Mouse (Mus musculus): ENCODE measurements around the gene Hist1h1c. TPM values are rescaled to one million over a fixed set of nuclear protein-coding genes. Genes with fewer than 3 reads are reported as not detected.

The Hist1h1c gene
- polyA plus RNA-seq, 1 experiment from 2014 or later, result 16.7 TPM

DNA sequence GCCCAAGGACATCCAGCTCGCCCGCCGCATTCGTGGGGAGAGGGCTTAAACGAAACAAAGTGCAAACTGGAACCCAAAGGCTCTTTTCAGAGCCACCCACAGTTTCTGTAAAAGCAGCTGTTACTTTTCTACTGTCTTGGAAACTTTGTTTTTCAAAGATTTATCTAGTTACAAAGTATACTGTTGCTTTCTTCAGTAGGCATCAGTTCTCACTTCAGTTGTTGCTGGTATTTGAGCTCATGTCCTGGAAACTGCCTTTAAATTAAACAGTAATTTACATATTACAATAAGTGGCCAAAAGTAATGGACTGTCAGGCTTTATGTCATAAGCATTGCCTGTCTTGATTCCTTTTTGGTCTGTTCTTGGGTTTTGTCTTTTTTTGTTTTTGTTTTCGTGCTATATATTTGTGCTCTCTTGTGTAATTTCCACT, 14.1 kb downstream of the Hist1h1c start:
- no peak for ATAC-seq (ENCODE audit: low FRiP score)
- peak overlapping the region; percentile 30 for H3K4me3 ChIP-seq (ENCODE audit: low read depth, low read length)
- H3K27me3 ChIP-seq (ENCODE audit: control insufficient read depth, insufficient read depth, low read length), result no peaks in the 10 kb centered on the region
- no peaks in the 10 kb centered on the region for H3K36me3 ChIP-seq (ENCODE audit: control insufficient read depth, insufficient read depth, low read length)
- peak overlapping the region; percentile 65 for H3K9ac ChIP-seq (ENCODE audit: low read depth, low read length)
- H3K27ac ChIP-seq (ENCODE audit: low read depth, low read length), result peak overlapping the region; percentile 72
- no peaks in the 10 kb centered on the region for H3K9me3 ChIP-seq (ENCODE audit: control insufficient read depth, low read length)
- peak; percentile 40 for DNase-seq (ENCODE audit: low spot score)
- WGBS, result 2% methylated on average over 6 of the region's 6 CpGs
- peaks cover 7% of the 10 kb centered on the region; the same call in 1 of the 2 replicates for H3K4me1 ChIP-seq (replicated peaks; ENCODE audit: control insufficient read depth, insufficient read depth, low read length)
- peak overlapping the region; percentile 39 for H3K4me2 ChIP-seq (replicated peaks; ENCODE audit: low read depth, low read length)

DNA sequence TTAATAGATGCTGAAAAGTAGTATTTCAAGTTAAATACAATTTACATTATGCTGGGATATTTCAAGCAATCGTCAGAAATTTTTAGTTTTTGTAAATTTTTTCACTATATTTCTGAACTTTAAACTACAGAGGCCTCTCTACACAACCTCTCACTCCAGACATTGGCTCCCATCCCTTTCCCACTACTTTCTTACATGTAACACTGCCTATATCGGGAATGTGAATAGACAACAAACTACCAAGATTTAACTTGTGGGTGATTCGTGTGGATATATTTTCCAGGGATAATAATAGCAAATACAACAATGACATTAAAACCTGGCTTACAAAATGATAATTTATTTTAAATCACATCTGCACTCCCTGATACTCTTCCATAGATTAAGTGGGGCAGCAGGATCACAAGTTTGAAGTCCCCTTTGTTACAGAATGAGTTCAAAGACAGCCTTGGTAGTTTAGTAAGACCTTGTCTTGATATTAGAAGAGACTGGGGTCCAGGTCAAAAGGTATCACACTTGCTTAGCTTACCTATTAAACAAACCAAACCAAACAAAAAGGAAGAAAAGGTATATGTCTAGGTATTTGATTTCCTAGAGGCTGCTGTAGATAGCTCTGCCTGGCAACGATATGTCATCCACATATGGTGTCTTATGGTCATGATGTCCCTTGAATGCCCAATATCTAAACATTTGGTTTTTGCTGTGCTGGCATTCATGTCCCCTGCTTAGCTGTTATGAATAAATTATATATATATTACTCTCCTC, 14.9 kb downstream of the Hist1h1c start:
- Histone ChIP-seq H3K36me3 (ENCODE audit: control insufficient read depth, insufficient read depth, low read length) (no peaks in the 10 kb centered on the region), H3K9me3 (ENCODE audit: control insufficient read depth, low read length) (no peaks in the 10 kb centered on the region), H3K4me2 (replicated peaks; ENCODE audit: low read depth, low read length) (peak overlapping the region; percentile 39; the same call in 1 of the 2 replicates), H3K4me1 (replicated peaks; ENCODE audit: control insufficient read depth, insufficient read depth, low read length) (0 out of 2 replicates have a peak, but pooled peaks cover 3% of the 10 kb centered on the region), H3K27ac (ENCODE audit: low read depth, low read length) (peak overlapping the region; percentile 54; the same call in 1 of the 2 replicates), H3K27me3 (ENCODE audit: control insufficient read depth, insufficient read depth, low read length) (no peaks in the 10 kb centered on the region), H3K4me3 (ENCODE audit: low read depth, low read length) (no peak overlapping the region; the same call in 1 of the 2 replicates), H3K9ac (ENCODE audit: low read depth, low read length) (no peak overlapping the region)
- DNase-seq (ENCODE audit: low spot score), result no peak
- 65% methylated on average over 4 of the region's 4 CpGs for WGBS
- no peak for ATAC-seq (ENCODE audit: low FRiP score)

DNA sequence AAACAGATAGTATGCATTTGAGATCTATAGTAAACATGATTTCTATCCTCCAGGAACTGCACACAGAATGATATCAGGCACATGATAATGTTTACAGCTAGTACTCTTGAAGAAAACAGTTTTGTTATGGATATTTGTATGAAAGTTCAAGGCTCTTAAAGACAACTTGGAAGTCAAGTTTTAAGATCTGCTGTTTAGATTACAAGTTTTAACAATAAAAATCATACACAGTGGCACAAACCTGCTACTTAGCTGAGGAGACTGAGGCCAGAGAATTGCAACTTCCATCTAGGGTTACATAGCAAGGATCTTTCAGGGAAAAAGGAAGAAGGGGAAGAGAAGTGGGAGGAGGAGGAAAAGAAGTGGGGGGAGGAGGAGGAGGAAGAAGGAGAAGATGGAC, 16.4 kb downstream of the Hist1h1c start:
- H3K4me1 ChIP-seq (replicated peaks; ENCODE audit: control insufficient read depth, insufficient read depth, low read length), result peaks cover 5% of the 10 kb centered on the region; the same call in 1 of the 2 replicates
- DNase-seq (ENCODE audit: low spot score) (no peak), ATAC-seq (ENCODE audit: low FRiP score) (no peak)
- H3K4me2 ChIP-seq (replicated peaks; ENCODE audit: low read depth, low read length), result no peak overlapping the region
- H3K9me3 ChIP-seq (ENCODE audit: control insufficient read depth, low read length), result no peaks in the 10 kb centered on the region
- H3K36me3 ChIP-seq (ENCODE audit: control insufficient read depth, insufficient read depth, low read length), result no peaks in the 10 kb centered on the region
- no peak overlapping the region for H3K9ac ChIP-seq (ENCODE audit: low read depth, low read length)
- H3K27ac ChIP-seq (ENCODE audit: low read depth, low read length), result no peak overlapping the region
- no peaks in the 10 kb centered on the region for H3K27me3 ChIP-seq (ENCODE audit: control insufficient read depth, insufficient read depth, low read length)
- H3K4me3 ChIP-seq (ENCODE audit: low read depth, low read length), result no peak overlapping the region

DNA sequence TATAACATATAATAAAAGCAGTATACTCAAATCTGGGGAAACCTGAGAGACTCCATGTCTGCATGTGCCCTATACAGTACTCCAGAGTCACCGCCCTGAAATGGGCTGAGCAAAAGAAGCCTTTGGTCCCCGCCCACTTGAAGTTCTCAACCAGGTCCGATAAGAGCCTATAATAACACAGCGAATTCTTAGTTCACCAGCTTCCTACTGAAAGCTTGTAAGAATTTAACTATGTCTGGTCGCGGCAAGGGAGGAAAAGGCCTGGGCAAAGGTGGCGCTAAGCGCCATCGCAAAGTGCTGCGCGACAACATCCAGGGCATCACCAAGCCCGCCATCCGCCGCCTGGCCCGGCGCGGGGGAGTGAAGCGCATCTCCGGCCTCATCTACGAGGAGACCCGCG, 18.2 kb downstream of the Hist1h1c start, which contains the start of gene Hist1h4b:
Hist1h4b (plus strand) TSS at position 224 of the 400 bp plus-strand sequence.
- Histone ChIP-seq H3K27me3 (ENCODE audit: control insufficient read depth, insufficient read depth, low read length) (no peaks in the 10 kb centered on the region), H3K4me2 (replicated peaks; ENCODE audit: low read depth, low read length) (peak within 1 kb of the TSS; percentile 48), H3K9ac (ENCODE audit: low read depth, low read length) (peak within 1 kb of the TSS; percentile 53), H3K27ac (ENCODE audit: low read depth, low read length) (peak within 1 kb of the TSS; percentile 82), H3K36me3 (ENCODE audit: control insufficient read depth, insufficient read depth, low read length) (no peaks in the 10 kb centered on the region), H3K4me1 (replicated peaks; ENCODE audit: control insufficient read depth, insufficient read depth, low read length) (peaks cover 5% of the 10 kb centered on the region; the same call in 1 of the 2 replicates), H3K9me3 (ENCODE audit: control insufficient read depth, low read length) (no peaks in the 10 kb centered on the region), H3K4me3 (ENCODE audit: low read depth, low read length) (peak within 1 kb of the TSS; percentile 32)
- ATAC-seq (ENCODE audit: low FRiP score), result peak; percentile 71
- DNase-seq (ENCODE audit: low spot score), result peak; percentile 94
- under 1% methylated on average over 12 of the region's 22 CpGs for WGBS

DNA sequence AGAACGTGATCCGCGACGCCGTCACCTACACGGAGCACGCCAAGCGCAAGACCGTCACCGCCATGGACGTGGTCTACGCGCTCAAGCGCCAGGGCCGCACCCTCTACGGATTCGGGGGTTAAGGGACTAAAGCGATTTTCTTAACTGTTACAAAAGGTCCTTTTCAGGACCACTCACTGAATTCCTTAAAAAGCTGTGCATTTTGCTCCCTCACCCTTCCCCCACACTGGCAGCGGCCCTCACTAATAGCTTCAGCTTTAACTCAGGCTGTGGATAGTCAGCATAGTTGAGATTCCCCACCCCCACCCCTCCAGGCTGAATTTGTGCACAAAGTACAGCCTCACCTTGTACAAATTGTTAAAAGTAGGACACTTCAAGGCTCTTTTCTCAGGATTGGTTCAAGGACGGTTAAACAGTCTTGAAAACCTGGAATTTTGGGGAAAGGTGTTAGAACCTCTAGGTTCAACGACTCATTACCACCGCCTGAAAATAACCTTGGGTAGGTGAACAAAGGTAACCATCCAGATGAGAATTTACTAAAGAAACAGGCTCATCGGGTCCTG, 18.7 kb downstream of the Hist1h1c start:
- Histone ChIP-seq H3K9ac (ENCODE audit: low read depth, low read length) (peak overlapping the region; percentile 53), H3K9me3 (ENCODE audit: control insufficient read depth, low read length) (no peaks in the 10 kb centered on the region), H3K27me3 (ENCODE audit: control insufficient read depth, insufficient read depth, low read length) (no peaks in the 10 kb centered on the region), H3K36me3 (ENCODE audit: control insufficient read depth, insufficient read depth, low read length) (no peaks in the 10 kb centered on the region), H3K4me3 (ENCODE audit: low read depth, low read length) (peak overlapping the region; percentile 32), H3K27ac (ENCODE audit: low read depth, low read length) (peak overlapping the region; percentile 82), H3K4me1 (replicated peaks; ENCODE audit: control insufficient read depth, insufficient read depth, low read length) (peaks cover 5% of the 10 kb centered on the region; the same call in 1 of the 2 replicates), H3K4me2 (replicated peaks; ENCODE audit: low read depth, low read length) (peak overlapping the region; percentile 48)
- WGBS, result 3% methylated on average over 12 of the region's 23 CpGs
- DNase-seq (ENCODE audit: low spot score) (peak; percentile 65), ATAC-seq (ENCODE audit: low FRiP score) (no peak)

DNA sequence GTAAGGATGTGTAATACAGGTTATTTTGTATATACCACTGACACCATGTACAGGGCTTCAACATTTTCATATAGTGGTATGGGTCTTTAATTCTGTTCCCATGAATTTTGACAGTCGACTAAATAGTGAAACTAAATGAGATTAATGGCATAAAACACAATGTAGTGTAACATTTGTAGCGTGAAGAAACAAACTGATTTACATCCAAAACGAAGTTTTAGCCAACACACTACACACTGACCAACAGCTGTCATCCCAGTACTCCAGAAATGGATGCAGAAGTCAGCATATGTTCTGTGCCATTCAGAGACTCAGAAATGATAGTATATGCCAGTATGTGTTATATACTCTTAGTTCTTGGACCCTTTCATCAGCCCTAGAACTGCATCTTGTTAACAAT, 19.3 kb downstream of the Hist1h1c start:
- no peak for DNase-seq (ENCODE audit: low spot score)
- no peak overlapping the region for H3K4me3 ChIP-seq (ENCODE audit: low read depth, low read length)
- H3K9me3 ChIP-seq (ENCODE audit: control insufficient read depth, low read length), result no peaks in the 10 kb centered on the region
- H3K27me3 ChIP-seq (ENCODE audit: control insufficient read depth, insufficient read depth, low read length), result no peaks in the 10 kb centered on the region
- no peak overlapping the region for H3K4me2 ChIP-seq (replicated peaks; ENCODE audit: low read depth, low read length)
- 63% methylated on average over 3 of the region's 3 CpGs for WGBS
- H3K27ac ChIP-seq (ENCODE audit: low read depth, low read length), result no peak overlapping the region
- H3K9ac ChIP-seq (ENCODE audit: low read depth, low read length), result no peak overlapping the region
- H3K4me1 ChIP-seq (replicated peaks; ENCODE audit: control insufficient read depth, insufficient read depth, low read length), result peaks cover 5% of the 10 kb centered on the region; the same call in 1 of the 2 replicates
- no peak for ATAC-seq (ENCODE audit: low FRiP score)
- H3K36me3 ChIP-seq (ENCODE audit: control insufficient read depth, insufficient read depth, low read length), result no peaks in the 10 kb centered on the region

DNA sequence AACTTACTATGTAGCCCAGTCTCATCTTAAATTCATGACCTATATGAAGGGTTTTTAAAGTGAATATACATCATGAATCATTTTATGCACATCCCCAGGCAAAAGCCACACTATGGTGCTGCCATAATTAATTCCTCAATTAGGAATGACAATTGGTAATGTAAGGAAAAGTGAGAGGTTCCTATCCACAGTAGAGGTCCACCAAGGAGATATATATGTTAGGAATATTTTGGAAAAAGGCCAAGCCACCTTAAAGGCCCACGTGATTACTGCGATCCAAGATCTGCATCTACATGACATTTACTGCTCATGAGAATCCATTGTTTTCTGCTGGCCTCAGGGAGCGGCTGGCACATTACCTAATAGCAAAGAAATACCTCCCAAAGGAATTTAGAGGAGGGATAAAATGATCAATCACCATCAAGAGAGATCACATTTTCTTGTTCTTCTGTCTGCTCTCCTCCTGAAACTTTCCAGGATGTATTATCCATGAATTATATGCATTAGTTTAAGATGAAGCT, 20.7 kb downstream of the Hist1h1c start:
- no peaks in the 10 kb centered on the region for H3K36me3 ChIP-seq (ENCODE audit: control insufficient read depth, insufficient read depth, low read length)

DNA sequence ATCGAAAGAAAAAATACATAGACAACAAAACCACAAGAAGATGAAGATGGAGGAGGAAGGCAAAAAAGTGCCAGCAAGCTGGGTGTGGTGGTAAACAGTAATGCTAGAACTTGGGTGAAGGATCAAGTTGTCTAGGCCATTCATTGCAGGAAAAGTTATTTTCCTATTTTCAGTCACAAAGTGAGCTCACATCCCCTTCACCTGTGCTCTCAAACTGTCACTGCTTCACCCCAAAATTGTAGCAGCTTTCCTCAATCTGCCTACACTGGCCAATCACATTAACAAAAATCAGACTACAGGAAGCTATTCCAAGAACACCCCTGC, 21.3 kb downstream of the Hist1h1c start:
- no peak overlapping the region for H3K9ac ChIP-seq (ENCODE audit: low read depth, low read length)
- H3K4me3 ChIP-seq (ENCODE audit: low read depth, low read length), result peak overlapping the region; percentile 13
- 72% methylated on average over 1 of the region's 1 CpGs for WGBS

More for the DNA sequence above, 20.7 kb downstream of the Hist1h1c start:
- WGBS, result 69% methylated on average over 3 of the region's 3 CpGs
- no peak overlapping the region for H3K4me3 ChIP-seq (ENCODE audit: low read depth, low read length)
- H3K9me3 ChIP-seq (ENCODE audit: control insufficient read depth, low read length), result no peaks in the 10 kb centered on the region
- no peak for DNase-seq (ENCODE audit: low spot score)
- no peak overlapping the region for H3K4me2 ChIP-seq (replicated peaks; ENCODE audit: low read depth, low read length)
- H3K9ac ChIP-seq (ENCODE audit: low read depth, low read length), result no peak overlapping the region
- peaks cover 7% of the 10 kb centered on the region; the same call in 1 of the 2 replicates for H3K4me1 ChIP-seq (replicated peaks; ENCODE audit: control insufficient read depth, insufficient read depth, low read length)
- no peak overlapping the region for H3K27ac ChIP-seq (ENCODE audit: low read depth, low read length)
- ATAC-seq (ENCODE audit: low FRiP score), result no peak
- no peaks in the 10 kb centered on the region for H3K27me3 ChIP-seq (ENCODE audit: control insufficient read depth, insufficient read depth, low read length)

More for the DNA sequence above, 21.3 kb downstream of the Hist1h1c start:
- Histone ChIP-seq H3K4me2 (replicated peaks; ENCODE audit: low read depth, low read length) (peak overlapping the region; percentile 46), H3K9me3 (ENCODE audit: control insufficient read depth, low read length) (no peaks in the 10 kb centered on the region), H3K36me3 (ENCODE audit: control insufficient read depth, insufficient read depth, low read length) (no peaks in the 10 kb centered on the region), H3K4me1 (replicated peaks; ENCODE audit: control insufficient read depth, insufficient read depth, low read length) (peaks cover 8% of the 10 kb centered on the region; the same call in 1 of the 2 replicates), H3K27me3 (ENCODE audit: control insufficient read depth, insufficient read depth, low read length) (no peaks in the 10 kb centered on the region), H3K27ac (ENCODE audit: low read depth, low read length) (peak overlapping the region; percentile 83)
- no peak for ATAC-seq (ENCODE audit: low FRiP score)
- DNase-seq (ENCODE audit: low spot score), result no peak
